Mouse (Mus musculus) cerebellum, postnatal 25 days (tissue): ENCODE data around the gene Tomm20l.

Source experiments
- DNase-seq, 2 experiments: peaks; one replicate each; pipeline ENCODE4 v3.0.0; 2021; ENCODE audit warnings: mixed read lengths in 2 of 2

Gene Tomm20l

GRCm38 (mm10) chr12:71154979-71155378 is 43.8 kb downstream of the Tomm20l start:
- no peak for DNase-seq

- no peak for DNase-seq
These were observed 46.7 kb downstream of the Tomm20l start for GRCm38 (mm10) chr12:71157974-71158373.

- DNase-seq, result no peak
These were observed 53.2 kb downstream of the Tomm20l start for GRCm38 (mm10) chr12:71164410-71164809.

GRCm38 (mm10) chr12:71169911-71170310 is 58.7 kb downstream of the Tomm20l start:
- no peak for DNase-seq
